Mouse (Mus musculus): ENCODE measurements around the gene Pde2a.
A peak's percentile ranks its signal among the peaks of the same experiment; 100 is the strongest.

Pde2a gene

GRCm38 (mm10) chr7:101477200-101477599 lies 55.7 kb downstream of the Pde2a start:
- no peak for DNase-seq

DNA sequence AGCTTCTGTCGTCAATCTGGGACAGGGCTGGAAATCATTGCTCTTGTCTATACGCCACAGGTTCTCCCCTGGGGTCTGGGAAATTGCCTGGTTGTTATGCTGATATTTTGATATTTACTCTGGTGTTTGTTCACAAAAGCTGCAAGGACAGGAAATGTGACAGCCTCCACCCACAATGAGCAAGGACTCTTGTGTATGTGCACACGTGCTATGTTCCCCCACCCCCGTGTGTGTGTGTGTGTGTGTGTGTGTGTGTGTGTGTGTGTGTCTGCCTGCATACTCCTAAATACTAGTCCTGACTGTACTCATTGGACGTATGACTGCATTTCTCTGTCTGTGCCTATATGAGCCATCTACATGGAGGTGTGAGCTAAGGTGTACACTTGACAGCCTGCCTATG lies 56.6 kb downstream of the Pde2a start:
- DNase-seq: no peak

DNA sequence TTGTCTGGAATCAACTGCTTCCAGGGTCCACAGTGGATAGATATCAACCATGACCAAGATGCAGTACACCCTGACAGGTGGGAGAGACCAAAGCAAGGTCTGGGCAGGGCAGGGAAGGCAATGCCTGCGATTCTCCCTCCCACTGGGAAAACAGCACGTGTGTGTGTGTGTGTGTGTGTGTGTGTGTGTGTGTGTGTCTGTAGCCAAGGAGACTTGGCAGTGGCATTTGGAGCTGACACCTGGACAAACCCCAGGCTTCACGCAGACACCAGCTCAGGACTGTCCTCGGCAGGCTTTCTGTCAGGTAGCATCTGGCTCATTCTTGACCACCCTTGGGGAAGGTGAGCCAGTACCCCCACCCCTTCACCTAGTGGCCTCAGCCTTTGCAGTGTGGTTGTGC lies 58.4 kb downstream of the Pde2a start:
- no peak for DNase-seq

GRCm38 (mm10) chr7:101480671-101481070 lies 59.2 kb downstream of the Pde2a start:
- no peak for DNase-seq

DNA sequence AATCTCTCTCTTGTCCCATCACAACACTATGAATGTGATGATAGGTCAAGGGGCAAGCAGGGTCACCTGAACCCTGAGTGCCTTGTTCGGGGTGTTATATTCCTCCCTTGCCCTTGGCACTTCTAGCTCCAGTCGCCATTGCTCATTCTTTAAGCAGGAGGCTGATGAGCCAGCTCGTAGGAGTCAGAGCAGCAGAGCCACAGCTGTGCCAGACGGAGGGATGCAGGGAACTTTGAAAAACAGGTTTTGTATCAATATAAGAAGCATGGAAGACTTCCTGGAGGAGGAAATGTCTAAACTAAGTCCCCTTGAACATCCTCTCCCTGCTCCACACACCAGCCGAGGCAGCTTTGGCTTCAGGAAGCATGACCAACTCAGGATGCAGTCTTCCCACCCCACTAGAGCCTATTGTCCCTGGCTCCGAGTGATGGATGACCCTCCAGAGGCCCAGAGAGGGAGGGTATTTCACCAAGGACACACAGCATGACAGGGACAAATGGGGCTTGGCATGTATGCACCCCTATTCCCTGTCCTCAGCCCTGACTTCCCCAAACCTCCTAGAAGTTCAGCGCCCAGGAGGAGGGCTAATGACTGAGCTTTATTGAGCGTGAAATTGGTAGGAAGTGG lies 60.5 kb downstream of the Pde2a start:
- no peak for DNase-seq

- no peak for DNase-seq
These were observed 61.1 kb downstream of the Pde2a start for GRCm38 (mm10) chr7:101482499-101483081.

DNA sequence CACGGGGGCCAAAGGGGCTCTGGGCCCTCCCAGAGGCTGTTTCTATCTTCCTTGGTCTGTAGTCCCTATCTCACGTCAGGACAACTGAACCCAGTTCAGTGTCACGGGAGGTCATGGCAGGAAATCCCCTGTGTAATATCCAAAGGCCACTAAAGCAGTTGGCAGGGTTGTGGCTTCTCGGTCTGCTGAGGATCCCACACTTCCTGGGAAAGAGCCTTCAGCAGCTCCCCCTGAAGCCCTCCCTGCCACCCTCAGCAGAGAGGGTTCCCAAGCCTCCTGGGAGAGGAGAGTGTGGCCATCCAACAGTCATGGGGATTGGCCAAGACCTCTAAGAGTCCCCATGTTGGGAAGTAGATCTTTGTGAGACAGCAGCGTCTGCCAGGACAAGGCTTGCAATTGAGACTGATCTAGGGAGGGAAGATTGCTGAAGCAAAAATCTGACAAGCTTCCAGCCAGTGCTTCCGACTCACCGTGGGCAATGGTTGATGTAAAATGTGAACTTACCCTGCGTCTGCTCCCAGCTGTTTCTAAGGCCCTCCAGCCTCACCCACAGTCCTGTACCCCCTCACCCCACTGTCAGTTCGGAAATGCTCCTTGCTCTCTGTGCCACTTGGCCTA lies 62.1 kb downstream of the Pde2a start:
- no peak for DNase-seq

DNA sequence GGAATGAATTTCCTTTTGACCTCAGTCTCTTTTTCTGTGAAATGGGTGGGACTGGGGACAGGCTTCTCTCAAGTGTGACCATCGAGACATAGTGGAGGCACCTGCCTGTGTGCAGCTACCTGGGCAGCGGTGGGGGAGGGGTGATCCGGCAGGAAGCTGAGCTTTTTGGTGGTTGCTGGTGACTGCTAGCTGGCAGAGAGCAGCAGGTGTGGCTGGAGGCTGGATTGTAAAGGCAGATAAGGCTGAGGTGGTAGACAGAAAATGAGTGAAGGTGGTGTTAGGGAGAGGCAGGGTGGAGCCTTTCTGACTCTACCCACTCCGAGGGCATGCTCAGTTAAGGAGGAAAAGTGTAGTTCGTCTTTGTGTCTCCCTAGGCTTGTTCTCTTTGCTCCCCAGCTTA lies 65.6 kb downstream of the Pde2a start:
- no peak for DNase-seq

GRCm38 (mm10) chr7:101490952-101491351 lies 69.5 kb downstream of the Pde2a start:
- DNase-seq: no peak

DNA sequence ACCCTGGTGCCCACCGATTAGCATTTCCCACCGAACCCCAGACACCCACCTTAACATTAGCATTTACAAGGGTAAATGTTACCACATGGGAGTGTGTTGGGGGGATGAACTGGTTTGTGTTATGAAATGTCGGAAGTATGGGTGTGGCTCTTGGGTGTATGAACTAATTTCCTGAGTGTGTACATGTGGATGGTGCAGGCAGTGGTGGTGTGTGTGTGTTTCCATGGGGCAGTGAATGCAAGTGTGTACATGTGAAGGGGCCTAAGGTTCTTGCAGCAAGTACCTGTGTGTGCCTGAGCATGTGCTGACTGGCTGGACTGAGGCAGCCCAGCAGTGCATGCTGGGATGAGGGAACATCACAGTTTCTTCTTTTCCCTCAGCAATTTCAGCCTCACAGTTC lies 76.9 kb downstream of the Pde2a start:
- DNase-seq: no peak

DNA sequence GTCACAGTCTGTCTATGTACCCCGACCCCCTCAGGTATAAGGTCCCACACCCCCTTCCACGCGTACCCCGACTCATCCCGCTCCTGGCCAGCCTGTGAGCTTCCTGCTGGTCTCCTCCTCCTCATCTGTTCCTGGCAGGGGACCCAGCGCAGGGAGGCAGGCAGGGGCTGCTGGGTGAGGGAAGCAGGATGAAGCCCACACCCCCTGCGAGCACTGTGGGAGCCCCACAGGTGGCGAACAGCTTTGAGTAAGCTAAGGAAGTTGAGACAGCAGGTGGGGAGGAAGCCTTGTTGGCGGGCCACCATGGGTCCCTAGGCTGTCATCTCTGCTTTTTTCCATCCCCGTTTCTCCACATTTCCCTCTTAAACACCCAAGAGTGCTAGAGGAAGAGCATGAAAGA lies 77.8 kb downstream of the Pde2a start:
- no peak for DNase-seq

- no peak for DNase-seq
These were observed 78.2 kb downstream of the Pde2a start for GRCm38 (mm10) chr7:101499701-101500100.

- no peak for DNase-seq
These were observed 79.7 kb downstream of the Pde2a start for GRCm38 (mm10) chr7:101501236-101501635.

- DNase-seq: no peak
These were observed 80.2 kb downstream of the Pde2a start for GRCm38 (mm10) chr7:101501675-101502074.

- peak; percentile 33 for DNase-seq
These were observed 81.9 kb downstream of the Pde2a start for GRCm38 (mm10) chr7:101503351-101503750.

DNA sequence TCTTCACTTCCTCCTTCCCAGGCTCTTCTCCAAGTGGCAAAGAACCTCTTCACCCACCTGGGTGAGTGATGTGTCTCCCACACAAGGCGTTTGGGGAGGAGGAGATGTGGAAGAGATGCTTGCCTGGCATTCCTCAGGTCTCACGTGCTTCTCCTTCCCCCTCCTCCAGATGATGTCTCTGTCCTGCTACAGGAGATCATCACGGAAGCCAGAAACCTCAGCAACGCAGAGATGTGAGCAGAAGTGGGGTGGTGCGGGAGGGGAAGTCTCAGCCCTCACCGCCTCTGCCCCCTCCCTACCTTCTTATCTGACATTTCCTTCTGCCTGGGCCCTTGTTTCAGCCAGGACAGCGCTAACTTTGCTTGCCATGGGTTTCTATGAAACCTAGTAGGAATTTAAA lies 82.3 kb downstream of the Pde2a start:
- no peak for DNase-seq

DNA sequence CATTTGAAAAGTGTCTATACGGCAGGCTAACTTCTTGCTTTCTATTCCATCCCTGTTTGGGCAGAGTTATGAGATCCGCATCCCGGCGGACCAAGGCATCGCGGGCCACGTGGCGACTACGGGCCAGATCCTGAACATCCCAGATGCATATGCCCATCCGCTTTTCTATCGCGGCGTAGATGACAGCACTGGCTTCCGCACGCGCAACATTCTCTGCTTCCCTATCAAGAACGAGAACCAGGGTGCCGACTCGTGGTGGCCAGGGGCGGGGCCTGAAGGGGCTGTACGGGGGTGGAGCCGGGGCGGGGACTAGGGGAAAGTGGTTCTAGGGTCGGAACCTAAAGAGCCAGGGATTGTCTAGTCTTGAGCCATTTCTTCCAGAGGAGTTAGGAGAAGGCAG lies 83.0 kb downstream of the Pde2a start:
- DNase-seq: no peak

DNA sequence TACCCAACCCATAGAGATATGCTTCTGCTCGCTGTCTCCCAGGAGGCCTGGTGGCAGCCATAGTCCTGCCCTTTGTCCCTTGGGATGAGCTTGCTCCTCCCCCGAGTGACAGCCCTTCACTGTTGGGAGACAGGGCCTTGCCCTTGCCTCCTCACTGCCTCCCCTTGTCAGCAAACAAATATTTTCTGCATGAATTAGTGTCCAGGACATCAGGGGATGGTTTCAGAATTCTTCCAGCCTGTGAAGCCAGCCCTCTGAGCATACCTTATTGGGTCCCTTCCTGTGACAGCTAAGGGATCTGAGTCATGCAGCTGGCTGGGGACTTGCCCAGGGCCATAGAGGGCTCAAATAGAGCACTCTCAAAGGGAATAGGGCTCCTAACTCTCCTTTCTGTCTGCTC lies 87.7 kb downstream of the Pde2a start:
- DNase-seq: no peak

DNA sequence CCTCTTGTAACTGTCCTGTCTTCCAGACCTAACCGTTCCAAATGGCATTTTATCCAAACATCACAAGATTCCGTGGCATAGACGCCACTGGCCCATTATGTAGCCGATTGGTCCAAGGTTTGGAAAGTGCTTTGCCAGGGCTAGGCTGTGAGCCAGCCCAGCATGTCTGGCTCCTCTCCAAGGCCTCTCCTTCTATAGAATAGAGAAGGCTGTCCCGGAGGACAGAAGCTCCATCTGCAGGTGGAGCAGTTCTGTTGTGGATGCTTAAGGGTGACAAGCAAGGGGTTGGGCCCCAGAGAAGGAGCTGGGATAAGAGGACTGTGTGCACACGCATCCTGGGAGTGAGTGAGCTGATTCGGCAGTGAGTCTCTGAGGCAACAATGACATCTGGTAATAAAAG lies 92.2 kb downstream of the Pde2a start:
- peak; percentile 46 for DNase-seq

GRCm38 (mm10) chr7:101514768-101515167 lies 93.3 kb downstream of the Pde2a start:
- DNase-seq: no peak

DNA sequence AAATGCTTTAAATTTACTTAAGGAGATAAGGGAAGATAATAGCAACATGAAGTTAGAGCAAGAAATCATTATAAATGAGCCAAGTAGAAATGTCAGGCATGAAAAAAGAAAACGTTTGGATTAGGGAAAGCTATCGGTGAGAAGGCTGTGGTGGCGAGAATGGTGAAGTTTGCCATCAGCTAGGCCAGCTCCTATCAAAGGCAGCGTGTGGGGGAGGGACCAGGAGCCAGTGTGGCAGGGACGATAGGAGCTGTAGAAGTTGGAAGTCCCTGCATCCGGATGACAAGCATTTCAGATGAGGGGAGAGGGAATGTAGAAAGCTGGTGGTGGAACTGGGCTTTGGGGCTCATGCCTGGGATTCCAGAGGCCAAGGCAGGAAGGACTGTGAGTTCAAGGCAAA lies 93.8 kb downstream of the Pde2a start:
- no peak for DNase-seq

- DNase-seq: no peak
These were observed 95.0 kb downstream of the Pde2a start for GRCm38 (mm10) chr7:101516460-101516859.

DNA sequence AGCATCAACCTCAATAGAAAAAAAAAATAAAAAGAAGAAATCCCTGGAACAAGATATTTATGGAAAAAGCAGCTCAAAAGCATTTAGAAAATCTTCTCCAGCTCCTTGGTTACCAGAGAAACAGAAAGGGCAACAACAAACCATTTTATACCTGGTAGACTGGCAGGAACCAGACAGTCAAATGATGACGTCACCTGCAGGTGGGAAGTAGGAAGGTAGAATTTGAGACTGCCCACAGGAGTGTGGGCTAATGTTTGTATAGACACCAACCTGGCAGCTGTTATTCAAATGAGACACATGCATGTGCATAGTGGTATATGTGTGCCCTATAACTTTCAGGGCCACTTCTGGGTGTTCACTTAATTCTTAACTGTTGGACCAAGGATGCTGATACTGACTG lies 100.2 kb downstream of the Pde2a start:
- no peak for DNase-seq

DNA sequence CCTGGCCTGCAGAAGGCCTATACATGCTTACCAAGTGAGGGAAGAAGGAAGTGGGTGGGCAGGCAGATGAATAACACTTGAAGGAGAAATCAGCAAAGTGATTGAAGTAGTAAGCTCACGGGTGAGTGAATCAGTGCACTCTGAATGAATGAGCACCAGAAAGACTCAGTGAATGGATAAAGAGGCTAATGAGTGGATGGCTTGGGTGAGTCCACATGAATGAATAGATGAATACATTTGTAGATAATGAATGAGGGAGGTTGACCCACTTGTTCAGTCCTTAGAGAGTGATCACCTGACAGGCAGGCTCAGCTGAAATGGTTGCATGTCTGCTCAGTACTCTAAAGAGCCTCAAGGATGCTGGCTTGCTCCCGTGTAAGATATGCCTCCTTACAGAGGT lies 101.7 kb downstream of the Pde2a start:
- DNase-seq: no peak

GRCm38 (mm10) chr7:101526484-101526883 lies 105.0 kb downstream of the Pde2a start:
- DNase-seq: no peak
